Mouse (Mus musculus): Measurements from ENCODE around the gene Tmem45a. TPM values are rescaled to one million over a fixed set of nuclear protein-coding genes. Genes with fewer than 3 reads are reported as not detected.

Tmem45a gene
- polyA plus RNA-seq, 1 experiment: 2.7 TPM

- 44% methylated on average over 2 of the region's 2 CpGs for whole genome bisulfite sequencing
- TF ChIP-seq POLR2A (IDR thresholded peaks at IDR 0.05; ENCODE audit: control insufficient read depth, extremely low read depth, insufficient read depth, low read length, poor library complexity): no peak
- TF ChIP-seq CTCF (IDR thresholded peaks at IDR 0.05; ENCODE audit: borderline replicate concordance, control insufficient read depth, extremely low read depth, insufficient read depth, low read length, poor library complexity): no peak
- no peaks in the 10 kb centered on the region for H3K27me3 ChIP-seq (ENCODE audit: control insufficient read depth, insufficient read depth, low read length)
- H3K4me3 ChIP-seq (ENCODE audit: control insufficient read depth, insufficient read depth, low read length): no peak overlapping the region
- no peaks in the 10 kb centered on the region for H3K4me1 ChIP-seq (replicated peaks; ENCODE audit: control insufficient read depth, insufficient read depth, low read length)
- no peaks in the 10 kb centered on the region for H3K36me3 ChIP-seq (ENCODE audit: control insufficient read depth, insufficient read depth, low read length)
- no peak overlapping the region for H3K27ac ChIP-seq (ENCODE audit: control insufficient read depth, insufficient read depth, low read length)
- no peak for DNase-seq
Observed at GRCm38 (mm10) chr16:56800469-56800868, 85.5 kb downstream of the Tmem45a start.

- H3K27ac ChIP-seq (ENCODE audit: control insufficient read depth, insufficient read depth, low read length): no peak overlapping the region
- DNase-seq: no peak
- H3K36me3 ChIP-seq (ENCODE audit: control insufficient read depth, insufficient read depth, low read length): no peaks in the 10 kb centered on the region
- TF ChIP-seq POLR2A (IDR thresholded peaks at IDR 0.05; ENCODE audit: control insufficient read depth, extremely low read depth, insufficient read depth, low read length, poor library complexity) (no peak), CTCF (IDR thresholded peaks at IDR 0.05; ENCODE audit: borderline replicate concordance, control insufficient read depth, extremely low read depth, insufficient read depth, low read length, poor library complexity) (no peak)
- H3K27me3 ChIP-seq (ENCODE audit: control insufficient read depth, insufficient read depth, low read length): no peaks in the 10 kb centered on the region; the same call in 1 of the 2 replicates
- no peak overlapping the region for H3K4me3 ChIP-seq (ENCODE audit: control insufficient read depth, insufficient read depth, low read length)
- H3K4me1 ChIP-seq (replicated peaks; ENCODE audit: control insufficient read depth, insufficient read depth, low read length): no peaks in the 10 kb centered on the region
- WGBS: 78% methylated on average over 3 of the region's 3 CpGs
Observed at GRCm38 (mm10) chr16:56799541-56800029, 86.4 kb downstream of the Tmem45a start.

GRCm38 (mm10) chr16:56798873-56799272 is 87.1 kb downstream of the Tmem45a start:
- Histone ChIP-seq H3K27ac (ENCODE audit: control insufficient read depth, insufficient read depth, low read length) (no peak overlapping the region), H3K27me3 (ENCODE audit: control insufficient read depth, insufficient read depth, low read length) (no peaks in the 10 kb centered on the region; the same call in 1 of the 2 replicates), H3K4me3 (ENCODE audit: control insufficient read depth, insufficient read depth, low read length) (no peak overlapping the region), H3K4me1 (replicated peaks; ENCODE audit: control insufficient read depth, insufficient read depth, low read length) (no peaks in the 10 kb centered on the region), H3K36me3 (ENCODE audit: control insufficient read depth, insufficient read depth, low read length) (no peaks in the 10 kb centered on the region)
- WGBS: 86% methylated on average over 7 of the region's 7 CpGs
- TF ChIP-seq POLR2A (IDR thresholded peaks at IDR 0.05; ENCODE audit: control insufficient read depth, extremely low read depth, insufficient read depth, low read length, poor library complexity): no peak
- TF ChIP-seq CTCF (IDR thresholded peaks at IDR 0.05; ENCODE audit: borderline replicate concordance, control insufficient read depth, extremely low read depth, insufficient read depth, low read length, poor library complexity): no peak
- no peak for DNase-seq

GRCm38 (mm10) chr16:56795481-56796139 is 90.4 kb downstream of the Tmem45a start, which contains the start of gene Adgrg7:
TSS of gene Adgrg7 (minus strand) at chr16:56795855.
- TF ChIP-seq POLR2A (IDR thresholded peaks at IDR 0.05; ENCODE audit: control insufficient read depth, extremely low read depth, insufficient read depth, low read length, poor library complexity): no peak
- TF ChIP-seq CTCF (IDR thresholded peaks at IDR 0.05; ENCODE audit: borderline replicate concordance, control insufficient read depth, extremely low read depth, insufficient read depth, low read length, poor library complexity): no peak
- WGBS: 39% methylated on average over 8 of the region's 8 CpGs
- no peak within 1 kb of the TSS for H3K4me3 ChIP-seq (ENCODE audit: control insufficient read depth, insufficient read depth, low read length)
- DNase-seq: no peak
- no peaks in the 10 kb centered on the region; the same call in 1 of the 2 replicates for H3K27me3 ChIP-seq (ENCODE audit: control insufficient read depth, insufficient read depth, low read length)
- no peaks in the 10 kb centered on the region for H3K36me3 ChIP-seq (ENCODE audit: control insufficient read depth, insufficient read depth, low read length)
- no peak within 1 kb of the TSS for H3K27ac ChIP-seq (ENCODE audit: control insufficient read depth, insufficient read depth, low read length)
- H3K4me1 ChIP-seq (replicated peaks; ENCODE audit: control insufficient read depth, insufficient read depth, low read length): no peaks in the 10 kb centered on the region

- H3K4me3 ChIP-seq (ENCODE audit: control insufficient read depth, insufficient read depth, low read length): no peak overlapping the region
- TF ChIP-seq CTCF (IDR thresholded peaks at IDR 0.05; ENCODE audit: borderline replicate concordance, control insufficient read depth, extremely low read depth, insufficient read depth, low read length, poor library complexity): no peak
- H3K27ac ChIP-seq (ENCODE audit: control insufficient read depth, insufficient read depth, low read length): no peak overlapping the region
- no peaks in the 10 kb centered on the region; the same call in 1 of the 2 replicates for H3K27me3 ChIP-seq (ENCODE audit: control insufficient read depth, insufficient read depth, low read length)
- H3K4me1 ChIP-seq (replicated peaks; ENCODE audit: control insufficient read depth, insufficient read depth, low read length): no peaks in the 10 kb centered on the region
- H3K36me3 ChIP-seq (ENCODE audit: control insufficient read depth, insufficient read depth, low read length): no peaks in the 10 kb centered on the region
- 79% methylated on average over 7 of the region's 7 CpGs for WGBS
- no peak for DNase-seq
Observed at GRCm38 (mm10) chr16:56794383-56795144, 91.4 kb downstream of the Tmem45a start.

GRCm38 (mm10) chr16:56793778-56794177 is 92.2 kb downstream of the Tmem45a start:
- Histone ChIP-seq H3K4me1 (replicated peaks; ENCODE audit: control insufficient read depth, insufficient read depth, low read length) (no peaks in the 10 kb centered on the region), H3K27ac (ENCODE audit: control insufficient read depth, insufficient read depth, low read length) (no peak overlapping the region), H3K4me3 (ENCODE audit: control insufficient read depth, insufficient read depth, low read length) (no peak overlapping the region), H3K27me3 (ENCODE audit: control insufficient read depth, insufficient read depth, low read length) (no peaks in the 10 kb centered on the region; the same call in 1 of the 2 replicates), H3K36me3 (ENCODE audit: control insufficient read depth, insufficient read depth, low read length) (no peaks in the 10 kb centered on the region)
- TF ChIP-seq POLR2A (IDR thresholded peaks at IDR 0.05; ENCODE audit: control insufficient read depth, extremely low read depth, insufficient read depth, low read length, poor library complexity) (no peak), CTCF (IDR thresholded peaks at IDR 0.05; ENCODE audit: borderline replicate concordance, control insufficient read depth, extremely low read depth, insufficient read depth, low read length, poor library complexity) (no peak)
- WGBS: 50% methylated on average over 1 of the region's 1 CpGs
- DNase-seq: no peak

Data from thymus, adult 2 months (tissue).